Mouse (Mus musculus): ENCODE measurements around the gene Zfp652. TPM values are rescaled to one million over a fixed set of nuclear protein-coding genes. Genes with fewer than 3 reads are reported as not detected.

The Zfp652 gene
- polyA plus RNA-seq, 1 experiment from 2014 or later = 28.2 TPM

- no peak overlapping the region for H3K4me2 ChIP-seq (replicated peaks)
- no peak overlapping the region for H3K4me3 ChIP-seq
- H3K36me3 ChIP-seq = no peaks in the 10 kb centered on the region
- no peak for ATAC-seq (ENCODE audit: low FRiP score, low read depth)
- H3K27me3 ChIP-seq = no peaks in the 10 kb centered on the region
- WGBS = 79% methylated on average over 5 of the region's 5 CpGs
- peaks cover 4% of the 10 kb centered on the region; the same call in 1 of the 2 replicates for H3K4me1 ChIP-seq
- no peak overlapping the region for H3K27ac ChIP-seq (replicated peaks)
- H3K9ac ChIP-seq (replicated peaks) = no peak overlapping the region
- H3K9me3 ChIP-seq = no peaks in the 10 kb centered on the region
Observed at GRCm38 (mm10) chr11:95814857-95815256, 102.4 kb downstream of the Zfp652 start.

DNA sequence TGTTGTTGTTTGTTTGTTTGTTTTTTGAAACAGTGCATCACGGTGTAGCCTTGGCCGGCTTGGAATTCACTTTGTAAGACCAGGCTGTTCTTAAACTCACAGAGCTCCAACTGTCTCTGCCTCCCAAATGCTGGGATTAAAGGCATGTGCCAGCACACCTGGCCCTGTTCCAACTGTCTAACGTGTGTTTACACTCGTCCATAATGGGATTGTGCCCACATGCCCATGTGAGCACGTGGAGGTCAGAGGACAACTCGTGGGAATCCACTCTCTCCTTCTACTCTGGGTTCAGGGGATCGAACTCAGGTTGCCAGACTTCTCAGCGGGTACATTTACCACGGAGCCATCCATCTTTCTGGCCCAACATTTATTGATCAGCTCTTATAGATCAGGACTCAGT lies 102.9 kb downstream of the Zfp652 start:
- no peak overlapping the region for H3K4me2 ChIP-seq (replicated peaks)
- H3K36me3 ChIP-seq = no peaks in the 10 kb centered on the region
- no peaks in the 10 kb centered on the region for H3K9me3 ChIP-seq
- H3K9ac ChIP-seq (replicated peaks) = no peak overlapping the region
- H3K4me1 ChIP-seq = no peaks in the 10 kb centered on the region
- H3K27me3 ChIP-seq = no peaks in the 10 kb centered on the region
- no peak for ATAC-seq (ENCODE audit: low FRiP score, low read depth)
- no peak overlapping the region for H3K4me3 ChIP-seq
- H3K27ac ChIP-seq (replicated peaks) = no peak overlapping the region
- 84% methylated on average over 9 of the region's 9 CpGs for WGBS

DNA sequence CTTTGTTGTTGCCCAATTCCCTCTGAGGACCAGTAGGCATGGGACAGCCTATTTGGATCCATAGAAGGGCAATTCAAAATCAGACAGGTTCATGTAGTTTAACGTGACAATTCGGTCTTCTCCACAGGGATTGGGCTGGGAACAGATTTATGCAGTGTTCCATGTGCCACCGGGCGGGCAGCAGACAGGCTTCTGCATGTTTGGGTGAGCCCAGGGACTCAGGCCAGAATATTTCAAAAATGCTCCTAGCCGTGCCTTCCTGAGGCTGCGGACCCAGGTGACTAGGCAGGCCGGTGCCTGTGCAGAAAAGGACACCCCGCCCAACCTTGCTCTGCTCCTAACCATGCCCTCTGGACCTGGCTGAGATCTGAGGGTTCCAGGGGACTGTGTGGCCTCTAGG lies 106.7 kb downstream of the Zfp652 start:
- Histone ChIP-seq H3K9me3 (no peaks in the 10 kb centered on the region), H3K9ac (replicated peaks) (no peak overlapping the region), H3K36me3 (no peaks in the 10 kb centered on the region), H3K4me3 (no peak overlapping the region), H3K27me3 (peaks cover 26% of the 10 kb centered on the region), H3K4me1 (peaks cover 5% of the 10 kb centered on the region; the same call in 1 of the 2 replicates), H3K27ac (replicated peaks) (no peak overlapping the region), H3K4me2 (replicated peaks) (no peak overlapping the region)
- WGBS = 89% methylated on average over 8 of the region's 8 CpGs
- ATAC-seq (ENCODE audit: low FRiP score, low read depth) = no peak

DNA sequence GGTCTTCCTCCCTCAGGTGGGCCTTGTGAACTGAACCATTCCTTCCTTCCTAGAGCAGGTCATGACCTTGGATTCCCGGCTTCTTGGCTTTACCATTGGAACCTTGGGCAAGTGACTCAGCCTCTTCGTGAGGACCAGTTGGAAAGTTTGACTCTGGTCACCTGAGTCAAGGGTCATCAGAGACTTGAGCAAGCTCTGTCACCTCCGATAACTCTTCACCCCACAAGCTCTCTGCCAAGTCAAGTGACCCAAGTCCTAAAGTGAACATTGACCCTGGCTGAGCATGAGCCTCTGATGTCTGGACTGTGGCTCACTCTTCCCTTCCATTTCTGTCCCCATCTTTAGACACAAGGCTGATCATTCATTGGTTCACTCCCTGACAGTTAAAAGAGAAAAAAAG lies 109.0 kb downstream of the Zfp652 start:
- no peak for ATAC-seq (ENCODE audit: low FRiP score, low read depth)
- H3K36me3 ChIP-seq = no peaks in the 10 kb centered on the region
- H3K4me2 ChIP-seq (replicated peaks) = no peak overlapping the region
- peaks cover 14% of the 10 kb centered on the region for H3K4me1 ChIP-seq
- no peak overlapping the region for H3K4me3 ChIP-seq
- no peak overlapping the region for H3K27ac ChIP-seq (replicated peaks)
- H3K9ac ChIP-seq (replicated peaks) = no peak overlapping the region
- WGBS = 86% methylated on average over 3 of the region's 3 CpGs
- no peaks in the 10 kb centered on the region for H3K9me3 ChIP-seq
- peaks cover 46% of the 10 kb centered on the region for H3K27me3 ChIP-seq

- peaks cover 55% of the 10 kb centered on the region for H3K27me3 ChIP-seq
Observed at GRCm38 (mm10) chr11:95822437-95822836, 110.0 kb downstream of the Zfp652 start.

DNA sequence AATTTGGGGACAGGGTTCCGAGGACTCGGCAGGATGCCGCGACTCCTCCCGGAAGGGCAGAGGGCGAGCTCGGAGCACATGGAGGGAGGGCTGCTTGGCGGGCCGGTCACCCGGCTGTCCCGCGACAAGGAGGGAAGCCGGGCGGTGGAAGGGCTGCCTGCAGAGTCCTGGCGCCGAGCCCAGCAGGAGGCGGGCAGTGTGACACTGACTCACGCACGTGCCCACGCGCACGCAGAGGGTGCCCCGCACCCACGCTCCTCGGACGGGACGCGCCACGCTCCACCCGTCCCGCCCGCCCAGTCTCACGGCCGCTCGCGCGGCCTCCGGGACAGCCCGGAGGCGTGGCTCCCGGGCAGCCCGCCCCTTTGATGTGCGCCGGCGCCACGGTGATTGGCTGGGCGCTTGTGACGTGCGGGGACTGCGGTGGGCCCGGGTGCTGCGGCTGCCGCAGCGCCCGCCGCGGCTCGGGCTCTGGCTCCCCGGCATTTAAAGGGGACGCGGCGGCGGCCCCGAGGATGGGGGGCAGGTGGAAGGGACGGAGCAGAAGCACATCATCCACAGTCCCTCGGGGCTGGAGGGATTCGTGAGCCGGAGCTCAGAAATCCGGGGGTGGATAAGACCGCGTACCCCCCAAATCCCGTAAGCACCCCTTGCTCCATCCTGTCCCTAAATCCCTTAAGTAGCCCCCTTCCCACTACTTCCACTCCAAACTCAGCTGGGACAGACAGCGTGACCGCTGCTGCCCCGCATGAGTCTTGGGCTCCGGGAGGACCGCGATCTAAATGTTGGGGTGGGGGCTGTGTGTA lies 111.8 kb downstream of the Zfp652 start, which contains the start of gene Phospho1:
Gene Phospho1, plus strand, starts transcription at position 429 of the 806 bp plus-strand sequence.
- Histone ChIP-seq H3K4me3 (peak within 1 kb of the TSS; percentile 53), H3K36me3 (no peaks in the 10 kb centered on the region), H3K27me3 (peaks cover 72% of the 10 kb centered on the region), H3K4me1 (peaks cover 14% of the 10 kb centered on the region), H3K27ac (replicated peaks) (0 out of 2 replicates have a peak within 1 kb of the TSS, but pooled peaks have one; percentile 15), H3K9me3 (no peaks in the 10 kb centered on the region), H3K9ac (replicated peaks) (peak within 1 kb of the TSS; percentile 59), H3K4me2 (replicated peaks) (peak within 1 kb of the TSS; percentile 96)
- ATAC-seq (ENCODE audit: low FRiP score, low read depth) = peak; percentile 98
- WGBS = under 1% methylated on average over 43 of the region's 78 CpGs

More at GRCm38 (mm10) chr11:95822437-95822836, 110.0 kb downstream of the Zfp652 start:
- 96% methylated on average over 4 of the region's 4 CpGs for WGBS
- Histone ChIP-seq H3K27ac (replicated peaks) (no peak overlapping the region), H3K36me3 (no peaks in the 10 kb centered on the region), H3K9me3 (no peaks in the 10 kb centered on the region), H3K4me3 (no peak overlapping the region), H3K4me1 (peaks cover 14% of the 10 kb centered on the region), H3K9ac (replicated peaks) (no peak overlapping the region), H3K4me2 (replicated peaks) (no peak overlapping the region)
- no peak for ATAC-seq (ENCODE audit: low FRiP score, low read depth)

GRCm38 (mm10) chr11:95824877-95825243 lies 112.4 kb downstream of the Zfp652 start:
- peaks cover 14% of the 10 kb centered on the region for H3K4me1 ChIP-seq
- peaks cover 78% of the 10 kb centered on the region for H3K27me3 ChIP-seq
- H3K9ac ChIP-seq (replicated peaks) = peak overlapping the region; percentile 59
- 6% methylated on average over 11 of the region's 11 CpGs for WGBS
- H3K27ac ChIP-seq (replicated peaks) = no peak overlapping the region
- no peak for ATAC-seq (ENCODE audit: low FRiP score, low read depth)
- peak overlapping the region; percentile 53 for H3K4me3 ChIP-seq
- H3K36me3 ChIP-seq = no peaks in the 10 kb centered on the region
- no peaks in the 10 kb centered on the region for H3K9me3 ChIP-seq
- peak overlapping the region; percentile 96 for H3K4me2 ChIP-seq (replicated peaks)

- Histone ChIP-seq H3K4me2 (replicated peaks) (0 out of 2 replicates have a peak overlapping the region, but pooled peaks have one; percentile 96), H3K4me3 (no peak overlapping the region), H3K36me3 (no peaks in the 10 kb centered on the region), H3K27ac (replicated peaks) (no peak overlapping the region), H3K27me3 (peaks cover 84% of the 10 kb centered on the region), H3K4me1 (peaks cover 19% of the 10 kb centered on the region), H3K9me3 (no peaks in the 10 kb centered on the region), H3K9ac (replicated peaks) (no peak overlapping the region)
- ATAC-seq (ENCODE audit: low FRiP score, low read depth) = no peak
- WGBS = 59% methylated on average over 3 of the region's 3 CpGs
Observed at GRCm38 (mm10) chr11:95825625-95826024, 113.2 kb downstream of the Zfp652 start.

DNA sequence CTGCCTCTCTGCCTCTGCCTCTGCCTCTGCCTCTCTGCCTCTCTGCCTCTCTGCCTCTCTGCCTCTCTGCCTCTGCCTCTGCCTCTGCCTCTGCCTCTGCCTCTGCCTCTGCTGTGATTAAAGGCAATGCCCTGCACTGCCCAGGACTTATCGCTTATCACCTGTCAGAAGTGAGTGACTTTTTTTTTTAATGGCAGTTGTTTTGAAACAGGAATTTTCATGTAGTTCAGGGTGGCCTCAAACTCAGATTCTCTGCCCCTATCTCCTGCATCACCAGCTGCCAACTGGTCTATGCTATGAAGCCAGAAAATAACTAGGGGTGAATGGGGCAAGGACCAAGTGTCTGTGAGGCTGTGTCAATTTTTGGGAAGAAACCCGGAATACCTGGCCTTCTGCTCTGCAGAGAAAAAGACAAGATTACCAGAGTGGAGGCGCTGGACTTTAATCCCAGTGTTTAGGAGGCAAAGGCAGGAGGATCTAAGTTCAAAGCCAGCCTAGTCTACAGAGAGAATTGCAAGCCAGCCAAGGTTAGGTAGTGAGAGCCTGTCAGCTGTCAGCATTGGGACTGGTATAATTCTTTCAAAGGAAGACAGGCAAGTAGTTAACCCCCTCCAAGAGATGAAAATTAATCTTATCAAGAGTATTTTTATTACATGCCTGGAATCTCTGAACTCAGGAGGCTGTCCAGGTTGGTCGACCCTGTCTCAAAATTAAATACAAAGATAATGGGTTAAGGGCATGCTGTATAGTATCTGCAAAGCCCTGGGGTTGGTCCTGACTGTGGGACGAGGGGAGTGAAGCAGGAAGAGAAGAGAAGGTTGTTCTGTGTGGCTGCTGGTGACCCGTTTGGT lies 114.1 kb downstream of the Zfp652 start:
- Histone ChIP-seq H3K9ac (replicated peaks) (no peak overlapping the region), H3K4me1 (peaks cover 24% of the 10 kb centered on the region), H3K4me2 (replicated peaks) (no peak overlapping the region), H3K4me3 (no peak overlapping the region), H3K27ac (replicated peaks) (no peak overlapping the region), H3K27me3 (peaks cover 92% of the 10 kb centered on the region), H3K9me3 (no peaks in the 10 kb centered on the region), H3K36me3 (no peaks in the 10 kb centered on the region)
- no peak for ATAC-seq (ENCODE audit: low FRiP score, low read depth)
- WGBS = 58% methylated on average over 6 of the region's 6 CpGs

GRCm38 (mm10) chr11:95827168-95827447 lies 114.6 kb downstream of the Zfp652 start:
- 32% methylated on average over 3 of the region's 3 CpGs for WGBS
- H3K9ac ChIP-seq (replicated peaks) = no peak overlapping the region
- H3K4me3 ChIP-seq = no peak overlapping the region
- peaks cover 24% of the 10 kb centered on the region for H3K4me1 ChIP-seq
- ATAC-seq (ENCODE audit: low FRiP score, low read depth) = no peak
- no peaks in the 10 kb centered on the region for H3K9me3 ChIP-seq
- H3K36me3 ChIP-seq = no peaks in the 10 kb centered on the region
- H3K4me2 ChIP-seq (replicated peaks) = no peak overlapping the region
- peaks cover 92% of the 10 kb centered on the region for H3K27me3 ChIP-seq
- H3K27ac ChIP-seq (replicated peaks) = no peak overlapping the region

- peaks cover 24% of the 10 kb centered on the region for H3K4me1 ChIP-seq
- no peak overlapping the region for H3K4me3 ChIP-seq
- no peaks in the 10 kb centered on the region for H3K9me3 ChIP-seq
- H3K27me3 ChIP-seq = peaks cover 92% of the 10 kb centered on the region
- no peak for ATAC-seq (ENCODE audit: low FRiP score, low read depth)
- no peak overlapping the region for H3K4me2 ChIP-seq (replicated peaks)
- WGBS = 18% methylated on average over 3 of the region's 3 CpGs
- no peaks in the 10 kb centered on the region for H3K36me3 ChIP-seq
- H3K9ac ChIP-seq (replicated peaks) = no peak overlapping the region
- H3K27ac ChIP-seq (replicated peaks) = no peak overlapping the region
Observed at GRCm38 (mm10) chr11:95827464-95828085, 115.1 kb downstream of the Zfp652 start.
